23 mouse cellular contexts compared by ENCODE assay signal in the genomic region with DNA sequence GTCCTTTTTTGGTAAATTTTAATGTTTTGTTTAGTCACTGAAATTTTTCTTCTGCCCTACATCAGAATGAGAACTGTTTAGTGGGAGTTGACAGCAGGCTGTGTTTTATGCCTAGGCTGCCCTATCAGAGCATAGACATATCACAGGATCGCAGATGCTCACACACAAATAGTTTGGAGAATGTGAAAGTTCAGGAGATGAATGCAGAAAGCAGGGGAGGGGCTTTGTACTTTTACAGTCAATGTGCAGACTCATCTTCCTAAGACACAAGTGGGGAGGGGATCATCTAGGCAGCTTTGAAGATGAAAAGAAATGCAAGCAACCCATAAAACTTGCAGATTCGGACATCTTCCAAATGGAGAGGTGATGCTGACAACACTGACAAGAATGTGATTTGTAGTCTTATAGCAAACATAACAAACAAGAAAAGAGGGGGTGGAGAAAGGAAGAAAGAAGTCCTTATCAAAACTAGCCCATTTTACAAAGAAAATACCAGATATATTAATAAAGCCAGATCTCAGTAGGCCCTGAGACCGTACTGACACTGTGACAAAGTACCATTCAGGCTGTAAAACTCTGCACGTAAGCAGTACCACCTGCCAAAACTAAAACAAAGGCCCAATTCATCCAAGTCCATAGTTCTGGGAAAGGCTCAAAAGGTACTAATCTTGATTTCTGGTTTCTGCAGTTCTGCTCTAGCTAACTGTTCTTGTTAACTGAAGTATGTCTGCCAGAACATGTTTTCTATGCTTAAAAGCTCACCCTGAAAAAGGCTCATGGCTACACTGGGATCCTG.
DNase-seq lines count a peak whose midpoint lies in the region; ATAC-seq and TF ChIP-seq lines count a peak whose summit lies in the region.
"Had no signal": no experiment of that assay in that cellular context is flagged by ENCODE, and none has a peak within 500 bp of the region (broad histone marks: within the 10 kb centered on the region; RNA-seq: fewer than 3 reads in every experiment).

No protein-coding gene starts in this region.

- no peak overlapping the region for H3K9ac ChIP-seq in intestine, embryonic 14.5 days (ENCODE audit: low read length)
- no peak overlapping the region for H3K9ac ChIP-seq in intestine, embryonic 16.5 days (ENCODE audit: low read depth, low read length)
- no peak overlapping the region for H3K9ac ChIP-seq in limb, embryonic 14.5 days (ENCODE audit: low read depth, low read length, severe bottlenecking)
- H3K9ac ChIP-seq: embryonic facial prominence, embryonic 15.5 days; limb, embryonic 12.5 days; liver, embryonic 15.5 days; midbrain, embryonic 12.5 days; neural tube, embryonic 13.5 days had no signal

- H3K27ac ChIP-seq in intestine, embryonic 14.5 days (ENCODE audit: low read depth), result peak overlapping the region; percentile 34; the same call in 1 of the 2 replicates
- H3K27ac ChIP-seq in intestine, embryonic 16.5 days (ENCODE audit: low read length), result no peak overlapping the region
- no peak overlapping the region for H3K27ac ChIP-seq in limb, embryonic 14.5 days (replicated peaks; ENCODE audit: low read depth, low read length)
- no peak overlapping the region for H3K27ac ChIP-seq in limb, embryonic 10.5 days
- H3K27ac ChIP-seq: embryonic facial prominence, embryonic 15.5 days; hindbrain, embryonic 10.5 days; hindbrain, postnatal 0 days; limb, embryonic 12.5 days; liver, embryonic 15.5 days; midbrain, embryonic 12.5 days; neural tube, embryonic 13.5 days had no signal

- no peak overlapping the region for H3K4me3 ChIP-seq in intestine, embryonic 14.5 days (ENCODE audit: low read depth, low read length)
- H3K4me3 ChIP-seq in intestine, embryonic 16.5 days (ENCODE audit: low read length), result no peak overlapping the region
- no peak overlapping the region for H3K4me3 ChIP-seq in limb, embryonic 14.5 days (replicated peaks; ENCODE audit: low read length)
- H3K4me3 ChIP-seq in limb, embryonic 10.5 days, result no peak overlapping the region
- H3K4me3 ChIP-seq: embryonic facial prominence, embryonic 15.5 days; hindbrain, embryonic 10.5 days; limb, embryonic 12.5 days; liver, embryonic 15.5 days; midbrain, embryonic 12.5 days; neural tube, embryonic 13.5 days had no signal

- no peak for TF ChIP-seq CTCF in brain, embryonic 14.5 days (IDR thresholded peaks at IDR 0.05; ENCODE audit: borderline replicate concordance, extremely low read depth, insufficient read depth, insufficient read length)

- 0 out of 2 replicates have a peak, but pooled peaks cover 7% of the 10 kb centered on the region for H3K4me1 ChIP-seq in intestine, embryonic 14.5 days (replicated peaks; ENCODE audit: control insufficient read depth, insufficient read depth, low read length)
- H3K4me1 ChIP-seq in intestine, embryonic 16.5 days (ENCODE audit: control insufficient read depth, insufficient read depth, low read length), result no peaks in the 10 kb centered on the region
- 0 out of 2 replicates have a peak, but pooled peaks cover 2% of the 10 kb centered on the region for H3K4me1 ChIP-seq in limb, embryonic 14.5 days (ENCODE audit: control insufficient read depth, insufficient read depth, low read length)
- H3K4me1 ChIP-seq in limb, embryonic 10.5 days, result no peaks in the 10 kb centered on the region
- H3K4me1 ChIP-seq: hindbrain, embryonic 10.5 days; liver, embryonic 15.5 days; midbrain, embryonic 12.5 days; neural tube, embryonic 13.5 days had no signal

- DNase-seq in intestine, embryonic 14.5 days (ENCODE audit: low spot score), result no peak
- peak; percentile 33 for DNase-seq in limb, embryonic 14.5 days (ENCODE audit: low spot score)
- no peak for DNase-seq in limb, embryonic 10.5 days (ENCODE audit: low spot score)
- DNase-seq in brain, embryonic 14.5 days (ENCODE audit: low read depth), result peak; percentile 67
- peak; percentile 23 for DNase-seq in forelimb bud, embryonic 11.5 days (ENCODE audit: low read depth, low spot score)
- no peak for DNase-seq in right cerebral cortex, adult 2 months (ENCODE audit: low spot score in 2 of 2)
- DNase-seq: adrenal gland, postnatal 14 days; cerebellum, adult 11 months; cerebellum, postnatal 14 days; heart, adult 18-20 months; kidney, postnatal 4 days; lung, postnatal 10 days; right cerebral cortex, adult 18-20 months; thymus, adult 2 months had no signal

- 0 out of 2 replicates have a peak, but pooled peaks have one; percentile 32 for ATAC-seq in intestine, embryonic 14.5 days (replicated peaks; ENCODE audit: low FRiP score, low TSS enrichment, low read depth)
- ATAC-seq in intestine, embryonic 16.5 days, result no peak
- no peak for ATAC-seq in limb, embryonic 14.5 days (ENCODE audit: low FRiP score, low read depth)
- ATAC-seq in activated CD4-positive, CD25-positive, alpha-beta regulatory T cell, adult 4 months, result no peak
- ATAC-seq: hindbrain, postnatal 0 days had no signal

- 35% methylated on average over 4 of the region's 4 CpGs for WGBS in intestine, embryonic 14.5 days
- WGBS in intestine, embryonic 16.5 days, result 45% methylated on average over 4 of the region's 4 CpGs
- 55% methylated on average over 4 of the region's 4 CpGs for WGBS in limb, embryonic 14.5 days
- WGBS in limb, embryonic 10.5 days, result 78% methylated on average over 4 of the region's 4 CpGs

- no peaks in the 10 kb centered on the region for H3K27me3 ChIP-seq in intestine, embryonic 14.5 days (replicated peaks; ENCODE audit: control insufficient read depth, insufficient read depth, low read length)
- no peaks in the 10 kb centered on the region for H3K27me3 ChIP-seq in intestine, embryonic 16.5 days (replicated peaks; ENCODE audit: control insufficient read depth, insufficient read depth, low read length)
- H3K27me3 ChIP-seq in limb, embryonic 14.5 days (ENCODE audit: control insufficient read depth, insufficient read depth, low read length), result no peaks in the 10 kb centered on the region
- H3K27me3 ChIP-seq in limb, embryonic 10.5 days (ENCODE audit: low read depth, poor library complexity, severe bottlenecking), result no peaks in the 10 kb centered on the region
- H3K27me3 ChIP-seq: embryonic facial prominence, embryonic 15.5 days; limb, embryonic 12.5 days; liver, embryonic 15.5 days; midbrain, embryonic 12.5 days; neural tube, embryonic 13.5 days had no signal

- H3K36me3 ChIP-seq in intestine, embryonic 14.5 days (ENCODE audit: control insufficient read depth, insufficient read depth, low read length), result no peaks in the 10 kb centered on the region
- H3K36me3 ChIP-seq in intestine, embryonic 16.5 days (ENCODE audit: control insufficient read depth, insufficient read depth, low read length), result no peaks in the 10 kb centered on the region
- no peaks in the 10 kb centered on the region for H3K36me3 ChIP-seq in limb, embryonic 14.5 days (ENCODE audit: control insufficient read depth, insufficient read depth, low read length)
- no peaks in the 10 kb centered on the region for H3K36me3 ChIP-seq in limb, embryonic 10.5 days
- H3K36me3 ChIP-seq: embryonic facial prominence, embryonic 15.5 days; hindbrain, embryonic 10.5 days; limb, embryonic 12.5 days; liver, embryonic 15.5 days; midbrain, embryonic 12.5 days; neural tube, embryonic 13.5 days had no signal

- no peak overlapping the region for H3K4me2 ChIP-seq in intestine, embryonic 14.5 days (ENCODE audit: low read length)
- no peak overlapping the region for H3K4me2 ChIP-seq in intestine, embryonic 16.5 days (ENCODE audit: low read depth, low read length)
- no peak overlapping the region for H3K4me2 ChIP-seq in limb, embryonic 14.5 days (replicated peaks; ENCODE audit: low read depth, low read length, severe bottlenecking)
- H3K4me2 ChIP-seq: embryonic facial prominence, embryonic 15.5 days; limb, embryonic 12.5 days; liver, embryonic 15.5 days; midbrain, embryonic 12.5 days; neural tube, embryonic 13.5 days had no signal

- H3K9me3 ChIP-seq in intestine, embryonic 14.5 days (ENCODE audit: control insufficient read depth, low read length), result no peaks in the 10 kb centered on the region
- H3K9me3 ChIP-seq in intestine, embryonic 16.5 days (ENCODE audit: control insufficient read depth, low read length), result no peaks in the 10 kb centered on the region
- no peaks in the 10 kb centered on the region for H3K9me3 ChIP-seq in limb, embryonic 14.5 days (ENCODE audit: control insufficient read depth, low read length)
- no peaks in the 10 kb centered on the region for H3K9me3 ChIP-seq in limb, embryonic 10.5 days (replicated peaks)
- H3K9me3 ChIP-seq: embryonic facial prominence, embryonic 15.5 days; hindbrain, embryonic 10.5 days; limb, embryonic 12.5 days; liver, embryonic 15.5 days; midbrain, embryonic 12.5 days; neural tube, embryonic 13.5 days had no signal

- no peak for TF ChIP-seq POLR2A in limb, embryonic 14.5 days (IDR thresholded peaks at IDR 0.05; ENCODE audit: borderline replicate concordance, extremely low read depth, insufficient read depth, insufficient read length)
- TF ChIP-seq POLR2A in brain, embryonic 14.5 days (IDR thresholded peaks at IDR 0.05; ENCODE audit: borderline replicate concordance, extremely low read depth, insufficient read depth, insufficient read length, poor library complexity, severe bottlenecking), result no peak

Comparison
In these comparisons a context has a peak if more than half of its experiments do, and no peak if none do; other contexts are left out.
1. DNase-seq: peak in limb, embryonic 14.5 days (single experiment), brain, embryonic 14.5 days (single experiment) and forelimb bud, embryonic 11.5 days (single experiment); none in intestine, embryonic 14.5 days (single experiment), limb, embryonic 10.5 days (single experiment) and right cerebral cortex, adult 2 months (0 of 2).